Mouse (Mus musculus): ENCODE results near the gene Csdc2. TPM values are rescaled to one million over a fixed set of nuclear protein-coding genes. Genes with fewer than 3 reads are reported as not detected.
A peak's percentile ranks its signal among the peaks of the same experiment; 100 is the strongest.

Gene Csdc2
- polyA plus RNA-seq, 1 experiment = 9.2 TPM

DNA sequence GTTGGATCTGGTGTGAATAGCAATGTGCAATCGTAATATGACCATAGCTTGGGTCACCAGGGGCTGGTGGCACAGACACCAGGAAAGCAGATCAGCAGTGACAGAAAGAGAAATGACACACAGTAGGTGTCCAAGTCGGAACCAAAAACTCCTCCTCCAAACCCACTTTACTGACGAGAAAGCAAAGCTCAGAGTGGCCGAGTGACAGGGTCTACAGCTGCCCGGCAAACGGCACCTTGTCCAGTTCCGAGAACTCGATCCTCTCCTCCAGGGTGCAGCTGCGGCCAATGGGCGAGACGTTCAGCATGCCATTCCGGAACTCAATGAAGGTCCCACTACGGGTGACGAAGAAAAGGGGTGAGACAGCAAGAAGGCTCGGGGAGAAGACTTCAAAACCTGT is 18.9 kb downstream of the Csdc2 start:
- TF ChIP-seq CTCF (IDR thresholded peaks at IDR 0.05; ENCODE audit: control insufficient read depth, insufficient read depth, insufficient replicate concordance, low read depth, low read length) (no peak), POLR2A (IDR thresholded peaks at IDR 0.05; ENCODE audit: control insufficient read depth, low read depth, low read length) (no peak)
- H3K36me3 ChIP-seq (ENCODE audit: control insufficient read depth, insufficient read depth, low read length) = no peaks in the 10 kb centered on the region
- H3K4me3 ChIP-seq (ENCODE audit: control insufficient read depth, low read depth, low read length) = no peak overlapping the region

DNA sequence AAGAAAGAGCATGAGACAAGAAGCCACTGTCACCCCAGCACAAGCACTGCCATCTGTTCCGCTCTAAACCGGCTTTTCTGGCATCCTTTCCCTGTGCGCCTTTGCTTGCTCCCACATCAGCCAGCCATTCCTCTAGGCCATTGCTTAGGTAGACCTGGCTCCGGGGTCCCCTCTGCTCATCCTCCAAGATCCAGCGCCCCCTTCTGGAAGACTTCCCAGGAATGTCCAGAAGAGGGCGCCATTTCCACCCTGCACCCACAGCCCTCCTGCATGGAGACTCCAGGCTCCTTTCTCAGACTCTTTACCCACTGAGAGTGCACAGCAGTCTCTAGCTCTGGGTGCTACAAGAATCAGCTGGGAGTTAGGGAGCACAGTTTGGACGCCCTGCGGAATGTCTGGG is 19.9 kb downstream of the Csdc2 start:
- Histone ChIP-seq H3K4me1 (ENCODE audit: control insufficient read depth, insufficient read depth, low read length) (peaks cover 8% of the 10 kb centered on the region), H3K4me3 (ENCODE audit: control insufficient read depth, low read depth, low read length) (no peak overlapping the region), H3K36me3 (ENCODE audit: control insufficient read depth, insufficient read depth, low read length) (no peaks in the 10 kb centered on the region), H3K27ac (ENCODE audit: control insufficient read depth, insufficient read depth, low read depth, low read length) (no peak overlapping the region), H3K27me3 (ENCODE audit: control insufficient read depth, insufficient read depth, low read length) (no peaks in the 10 kb centered on the region)
- no peak for TF ChIP-seq POLR2A (IDR thresholded peaks at IDR 0.05; ENCODE audit: control insufficient read depth, low read depth, low read length)
- peak; percentile 84 for TF ChIP-seq CTCF (IDR thresholded peaks at IDR 0.05; ENCODE audit: control insufficient read depth, insufficient read depth, insufficient replicate concordance, low read depth, low read length)

More for the DNA sequence above, 18.9 kb downstream of the Csdc2 start:
- Histone ChIP-seq H3K27ac (ENCODE audit: control insufficient read depth, insufficient read depth, low read depth, low read length) (no peak overlapping the region), H3K27me3 (ENCODE audit: control insufficient read depth, insufficient read depth, low read length) (no peaks in the 10 kb centered on the region), H3K4me1 (ENCODE audit: control insufficient read depth, insufficient read depth, low read length) (peaks cover 7% of the 10 kb centered on the region; the same call in 1 of the 2 replicates)

DNA sequence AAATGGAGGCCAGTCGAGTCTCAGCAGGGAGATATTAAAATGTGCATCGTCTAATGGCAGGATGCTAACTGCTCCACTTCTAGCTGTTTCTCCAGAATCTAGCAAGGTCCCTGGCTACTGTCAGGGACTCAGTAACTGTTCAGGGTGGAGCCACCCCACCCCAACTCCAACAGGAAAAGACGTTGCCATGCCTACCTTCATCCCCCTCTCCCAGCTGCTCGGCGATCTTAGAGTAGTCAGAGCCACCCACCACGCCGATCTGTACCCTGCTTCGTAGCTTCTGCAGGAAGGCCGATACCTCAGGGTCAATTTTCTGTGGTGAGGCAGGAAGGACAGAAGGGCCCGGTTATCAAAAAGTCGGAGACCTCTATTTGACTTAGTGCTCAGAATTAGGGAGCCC is 21.0 kb downstream of the Csdc2 start:
- no peak for TF ChIP-seq CTCF (IDR thresholded peaks at IDR 0.05; ENCODE audit: control insufficient read depth, insufficient read depth, insufficient replicate concordance, low read depth, low read length)
- TF ChIP-seq POLR2A (IDR thresholded peaks at IDR 0.05; ENCODE audit: control insufficient read depth, low read depth, low read length) = no peak
- H3K27me3 ChIP-seq (ENCODE audit: control insufficient read depth, insufficient read depth, low read length) = no peaks in the 10 kb centered on the region
- peaks cover 10% of the 10 kb centered on the region for H3K4me1 ChIP-seq (ENCODE audit: control insufficient read depth, insufficient read depth, low read length)
- H3K4me3 ChIP-seq (ENCODE audit: control insufficient read depth, low read depth, low read length) = no peak overlapping the region
- H3K36me3 ChIP-seq (ENCODE audit: control insufficient read depth, insufficient read depth, low read length) = no peaks in the 10 kb centered on the region
- no peak overlapping the region for H3K27ac ChIP-seq (ENCODE audit: control insufficient read depth, insufficient read depth, low read depth, low read length)

DNA sequence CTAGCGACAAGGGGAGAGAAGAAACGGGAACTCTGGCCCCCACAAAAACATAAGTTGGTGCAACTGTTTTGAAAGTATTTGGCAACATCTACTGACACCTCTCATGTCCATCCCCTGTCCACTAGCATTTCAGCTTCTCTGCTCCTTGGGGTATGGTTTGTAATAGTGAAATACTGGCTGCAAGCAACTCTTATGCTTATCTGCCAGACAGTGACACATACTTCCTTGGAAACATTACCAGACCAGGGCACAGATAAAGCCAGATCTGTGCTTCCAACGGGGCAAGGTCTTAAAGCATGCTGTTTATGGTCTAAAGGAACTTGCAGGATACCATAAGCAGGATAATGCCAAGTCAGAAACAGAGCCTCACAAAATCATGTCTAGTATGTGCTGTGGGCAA is 22.3 kb downstream of the Csdc2 start:
- Histone ChIP-seq H3K4me1 (ENCODE audit: control insufficient read depth, insufficient read depth, low read length) (peaks cover 10% of the 10 kb centered on the region), H3K27ac (ENCODE audit: control insufficient read depth, insufficient read depth, low read depth, low read length) (no peak overlapping the region), H3K4me3 (ENCODE audit: control insufficient read depth, low read depth, low read length) (no peak overlapping the region), H3K36me3 (ENCODE audit: control insufficient read depth, insufficient read depth, low read length) (no peaks in the 10 kb centered on the region), H3K27me3 (ENCODE audit: control insufficient read depth, insufficient read depth, low read length) (no peaks in the 10 kb centered on the region)
- TF ChIP-seq POLR2A (IDR thresholded peaks at IDR 0.05; ENCODE audit: control insufficient read depth, low read depth, low read length) (no peak), CTCF (IDR thresholded peaks at IDR 0.05; ENCODE audit: control insufficient read depth, insufficient read depth, insufficient replicate concordance, low read depth, low read length) (no peak)

DNA sequence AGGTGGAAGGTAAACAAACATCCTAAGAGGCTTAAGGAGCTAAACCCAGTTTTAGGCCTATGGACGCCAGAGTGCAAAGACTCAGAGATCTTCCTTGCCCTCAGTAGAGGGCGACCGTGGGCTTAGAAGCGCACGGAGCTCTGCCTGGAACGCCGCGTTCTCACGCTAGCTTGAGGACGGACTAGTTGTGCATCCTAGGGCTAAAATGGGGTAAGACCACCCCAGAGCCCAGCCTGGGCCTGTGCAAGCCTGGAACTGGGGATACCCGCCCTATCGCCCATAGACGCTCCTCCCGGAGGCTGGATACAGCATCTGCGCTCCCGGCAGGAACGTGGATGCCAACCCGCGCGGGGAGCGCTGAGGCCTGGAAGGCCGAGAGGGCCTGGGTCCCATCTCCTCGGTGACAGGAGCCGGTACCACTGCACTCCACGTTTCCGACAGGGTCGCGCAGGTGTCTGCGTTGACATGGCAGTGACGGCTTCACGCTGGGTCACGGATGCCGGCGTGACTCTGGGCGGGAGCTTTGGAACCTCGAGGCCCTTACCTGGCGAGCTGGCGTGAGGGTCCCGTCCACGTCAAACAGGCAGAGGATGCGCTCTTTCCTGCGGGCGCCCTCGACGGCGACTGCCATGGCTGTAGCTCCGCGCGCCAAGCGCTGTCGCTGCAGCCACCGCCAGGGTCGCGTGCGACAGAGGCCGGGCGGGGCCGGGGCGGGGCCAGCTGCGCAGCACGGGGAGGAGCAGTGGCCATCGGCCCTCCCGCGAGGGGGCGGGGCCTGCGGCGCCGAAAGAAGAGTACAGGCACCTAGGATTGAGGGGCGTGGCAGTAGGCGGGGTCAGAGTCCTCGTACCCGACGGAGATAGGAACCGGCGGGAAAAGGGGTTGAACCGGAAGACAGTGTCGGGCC is 23.9 kb downstream of the Csdc2 start, which contains the start of gene Pmm1:
Gene Pmm1 (minus strand): TSS at position 760 of the 907 bp plus-strand sequence.
- H3K4me3 ChIP-seq (ENCODE audit: control insufficient read depth, low read depth, low read length) = peak within 1 kb of the TSS; percentile 88
- peak within 1 kb of the TSS; percentile 61 for H3K27ac ChIP-seq (ENCODE audit: control insufficient read depth, insufficient read depth, low read depth, low read length)
- H3K36me3 ChIP-seq (ENCODE audit: control insufficient read depth, insufficient read depth, low read length) = no peaks in the 10 kb centered on the region
- H3K4me1 ChIP-seq (ENCODE audit: control insufficient read depth, insufficient read depth, low read length) = peaks cover 10% of the 10 kb centered on the region
- TF ChIP-seq POLR2A (IDR thresholded peaks at IDR 0.05; ENCODE audit: control insufficient read depth, low read depth, low read length) (peak; percentile 48; the same call in 1 of the 2 replicates), CTCF (IDR thresholded peaks at IDR 0.05; ENCODE audit: control insufficient read depth, insufficient read depth, insufficient replicate concordance, low read depth, low read length) (peak; percentile 66; the same call in 1 of the 2 replicates)
- no peaks in the 10 kb centered on the region for H3K27me3 ChIP-seq (ENCODE audit: control insufficient read depth, insufficient read depth, low read length)

DNA sequence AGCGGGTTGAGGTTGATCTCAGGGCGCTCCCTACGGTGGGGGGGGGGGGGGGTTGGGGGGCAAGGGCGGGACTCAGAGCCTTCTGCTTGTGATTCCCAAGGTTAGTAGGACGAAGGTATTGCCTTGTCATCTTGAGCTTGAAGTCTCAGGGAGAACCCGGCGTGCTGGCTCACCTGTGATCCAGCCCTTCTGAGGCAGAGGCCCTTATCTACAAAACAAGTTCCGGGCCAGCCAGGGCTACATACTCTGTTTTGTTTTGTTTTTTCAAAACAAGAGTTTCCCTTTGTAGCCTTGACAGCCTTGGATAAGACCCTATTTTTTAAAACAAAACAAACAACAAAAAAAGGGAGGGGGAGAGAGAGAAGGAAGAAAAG is 24.5 kb downstream of the Csdc2 start:
- TF ChIP-seq CTCF (IDR thresholded peaks at IDR 0.05; ENCODE audit: control insufficient read depth, insufficient read depth, insufficient replicate concordance, low read depth, low read length) = no peak
- TF ChIP-seq POLR2A (IDR thresholded peaks at IDR 0.05; ENCODE audit: control insufficient read depth, low read depth, low read length) = no peak
- H3K27ac ChIP-seq (ENCODE audit: control insufficient read depth, insufficient read depth, low read depth, low read length) = no peak overlapping the region

DNA sequence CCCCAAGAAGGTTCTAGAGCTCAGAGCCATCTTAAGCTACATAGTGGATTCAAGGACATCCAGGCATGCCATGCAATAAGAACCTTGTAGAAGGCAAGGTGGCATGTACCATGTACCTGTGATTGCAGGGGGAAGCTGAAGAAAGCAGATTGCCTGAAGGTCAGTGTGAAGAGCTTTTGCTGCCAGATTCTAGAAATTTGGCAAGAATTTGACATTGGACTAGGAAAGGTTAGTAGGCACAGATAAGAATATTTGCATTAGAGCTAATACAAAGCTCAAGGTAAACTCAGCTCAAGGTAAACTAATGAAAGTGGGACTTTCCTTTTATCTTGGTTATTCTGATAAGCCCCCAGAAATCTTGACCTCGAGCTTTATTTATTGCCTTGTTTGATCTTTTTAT is 27.7 kb downstream of the Csdc2 start:
- no peak overlapping the region for H3K27ac ChIP-seq (ENCODE audit: control insufficient read depth, insufficient read depth, low read depth, low read length)
- no peaks in the 10 kb centered on the region for H3K27me3 ChIP-seq (ENCODE audit: control insufficient read depth, insufficient read depth, low read length)
- H3K36me3 ChIP-seq (ENCODE audit: control insufficient read depth, insufficient read depth, low read length) = no peaks in the 10 kb centered on the region
- H3K4me1 ChIP-seq (ENCODE audit: control insufficient read depth, insufficient read depth, low read length) = peaks cover 10% of the 10 kb centered on the region
- no peak for TF ChIP-seq CTCF (IDR thresholded peaks at IDR 0.05; ENCODE audit: control insufficient read depth, insufficient read depth, insufficient replicate concordance, low read depth, low read length)
- TF ChIP-seq POLR2A (IDR thresholded peaks at IDR 0.05; ENCODE audit: control insufficient read depth, low read depth, low read length) = no peak
- no peak overlapping the region for H3K4me3 ChIP-seq (ENCODE audit: control insufficient read depth, low read depth, low read length)

More for the DNA sequence above, 24.5 kb downstream of the Csdc2 start:
- peak overlapping the region; percentile 88 for H3K4me3 ChIP-seq (ENCODE audit: control insufficient read depth, low read depth, low read length)
- H3K36me3 ChIP-seq (ENCODE audit: control insufficient read depth, insufficient read depth, low read length) = no peaks in the 10 kb centered on the region
- H3K27me3 ChIP-seq (ENCODE audit: control insufficient read depth, insufficient read depth, low read length) = no peaks in the 10 kb centered on the region
- H3K4me1 ChIP-seq (ENCODE audit: control insufficient read depth, insufficient read depth, low read length) = peaks cover 10% of the 10 kb centered on the region
